Mouse (Mus musculus) kidney, postnatal 0 days (tissue): Measurements from ENCODE around the gene Snx14. TPM values are rescaled to one million over a fixed set of nuclear protein-coding genes. Genes with fewer than 3 reads are reported as not detected.

Experiments
- ATAC-seq: fragments of 200-750 bp; cut with Nextera tagmentation; replicated peaks from 2 replicates; pipeline ENCODE4 v1.8.0; 2017; ENCODE audit warnings: low read depth, moderate number of reproducible peaks, moderate TSS enrichment, moderate library complexity; ENCODE audit not compliant: low FRiP score
- DNase-seq: peaks from one replicate; pipeline ENCODE4 v3.0.0-alpha.2; 2016; ENCODE audit warnings: low spot score
- H3K27ac ChIP-seq: fragments of 300-500 bp; sonication (generic); 2 replicates; pipeline ENCODE4 v1.5.1; 2014; ENCODE audit warnings: mild to moderate bottlenecking
- H3K27me3 ChIP-seq: fragments of 300-500 bp; sonication (generic); 2 replicates; pipeline ENCODE4 v1.6.1; 2014; ENCODE audit warnings: low read length, mixed read lengths; ENCODE audit not compliant: insufficient read depth
- H3K36me3 ChIP-seq: fragments of 300-500 bp; sonication (generic); 2 replicates; pipeline ENCODE4 v1.6.1; 2014; ENCODE audit warnings: low read length, mixed read lengths; ENCODE audit not compliant: insufficient read depth
- H3K4me1 ChIP-seq: fragments of 300-500 bp; sonication (generic); replicated peaks from 2 replicates; pipeline ENCODE4 v1.6.1; 2014; ENCODE audit warnings: antibody characterized with exemption, low read length, mixed read lengths; ENCODE audit not compliant: insufficient read depth
- H3K4me2 ChIP-seq: fragments of 300-500 bp; sonication (generic); 2 replicates; pipeline ENCODE4 v1.6.1; 2014; ENCODE audit warnings: mild to moderate bottlenecking, low read length, moderate library complexity, mixed read lengths
- H3K4me3 ChIP-seq: fragments of 300-500 bp; sonication (generic); replicated peaks from 2 replicates; pipeline ENCODE4 v1.5.1; 2014; ENCODE audit warnings: low read depth, low read length
- H3K9ac ChIP-seq: fragments of 300-500 bp; sonication (generic); 2 replicates; pipeline ENCODE4 v1.6.1; 2014; ENCODE audit warnings: low read depth, low read length
- H3K9me3 ChIP-seq: fragments of 300-500 bp; sonication (generic); replicated peaks from 2 replicates; pipeline ENCODE4 v1.6.1; 2016; ENCODE audit warnings: low read length, inconsistent platforms, mixed read lengths
- CTCF ChIP-seq: IDR thresholded peaks from 2 replicates; pipeline ENCODE4 v1.5.1; 2016; ENCODE audit warnings: antibody characterized with exemption, low read depth, mild to moderate bottlenecking, moderate library complexity
- WGBS: fragments of 180-500 bp; shearing (Covaris S2); extraction: QIAGEN DNeasy Blood & Tissue Kit; methylation state at CpG from one replicate; pipeline ENCODE4 v1.1.7; 2014; 5-methylcytosine and 5-hydroxymethylcytosine counted together
- polyA plus RNA-seq: library from polyadenylated mRNA; unstranded; fragments of >200 nt; fragmentation: Nextera tagmentation; extraction: Ambion mirVana; gene quantifications from 2 replicates; pipeline ENCODE4 v1.2.1, GENCODE M21; 2015

Snx14 gene
- polyA plus RNA-seq, 1 experiment from 2014 or later = 20.9 TPM

GRCm38 (mm10) chr9:88366819-88367218, 71.9 kb downstream of the Snx14 start:
- 88% methylated on average over 4 of the region's 4 CpGs for WGBS
- H3K36me3 ChIP-seq = no peaks in the 10 kb centered on the region
- H3K27me3 ChIP-seq = no peaks in the 10 kb centered on the region
- H3K27ac ChIP-seq = no peak overlapping the region
- ATAC-seq (no peak), DNase-seq (no peak)
- no peaks in the 10 kb centered on the region for H3K9me3 ChIP-seq
- H3K4me1 ChIP-seq = no peaks in the 10 kb centered on the region
- H3K9ac ChIP-seq = no peak overlapping the region
- no peak overlapping the region for H3K4me2 ChIP-seq
- no peak overlapping the region for H3K4me3 ChIP-seq
- no peak for TF ChIP-seq CTCF

GRCm38 (mm10) chr9:88366308-88366707, 72.5 kb downstream of the Snx14 start:
- Histone ChIP-seq H3K4me3 (no peak overlapping the region), H3K9ac (no peak overlapping the region), H3K9me3 (no peaks in the 10 kb centered on the region), H3K4me1 (no peaks in the 10 kb centered on the region), H3K27ac (no peak overlapping the region), H3K27me3 (no peaks in the 10 kb centered on the region), H3K4me2 (no peak overlapping the region), H3K36me3 (no peaks in the 10 kb centered on the region)
- WGBS = 91% methylated on average over 4 of the region's 4 CpGs
- DNase-seq (no peak), ATAC-seq (no peak)
- peak; percentile 35; the same call in 1 of the 2 replicates for TF ChIP-seq CTCF

GRCm38 (mm10) chr9:88363102-88363501, 75.7 kb downstream of the Snx14 start:
- no peak for DNase-seq
- Histone ChIP-seq H3K4me1 (no peaks in the 10 kb centered on the region), H3K27ac (no peak overlapping the region), H3K9me3 (no peaks in the 10 kb centered on the region), H3K36me3 (no peaks in the 10 kb centered on the region), H3K9ac (no peak overlapping the region), H3K4me2 (no peak overlapping the region), H3K27me3 (no peaks in the 10 kb centered on the region), H3K4me3 (no peak overlapping the region)
- 93% methylated on average over 3 of the region's 3 CpGs for WGBS
- ATAC-seq = no peak
- no peak for TF ChIP-seq CTCF

GRCm38 (mm10) chr9:88362055-88362850, 76.5 kb downstream of the Snx14 start:
- ATAC-seq (no peak), DNase-seq (peak; percentile 14)
- no peaks in the 10 kb centered on the region for H3K9me3 ChIP-seq
- H3K4me1 ChIP-seq = no peaks in the 10 kb centered on the region
- peak; percentile 24; the same call in 1 of the 2 replicates for TF ChIP-seq CTCF
- WGBS = 23% methylated on average over 5 of the region's 5 CpGs
- no peaks in the 10 kb centered on the region for H3K27me3 ChIP-seq
- no peaks in the 10 kb centered on the region for H3K36me3 ChIP-seq
- no peak overlapping the region for H3K4me2 ChIP-seq
- no peak overlapping the region for H3K9ac ChIP-seq
- no peak overlapping the region for H3K27ac ChIP-seq
- H3K4me3 ChIP-seq = no peak overlapping the region

GRCm38 (mm10) chr9:88361211-88361909, 77.4 kb downstream of the Snx14 start:
- no peak for TF ChIP-seq CTCF
- Histone ChIP-seq H3K27me3 (no peaks in the 10 kb centered on the region), H3K4me2 (no peak overlapping the region), H3K9me3 (no peaks in the 10 kb centered on the region), H3K36me3 (no peaks in the 10 kb centered on the region), H3K9ac (no peak overlapping the region), H3K4me3 (no peak overlapping the region), H3K4me1 (no peaks in the 10 kb centered on the region), H3K27ac (no peak overlapping the region)
- ATAC-seq (no peak), DNase-seq (no peak)
- 74% methylated on average over 14 of the region's 14 CpGs for WGBS

- Histone ChIP-seq H3K27ac (no peak overlapping the region), H3K4me3 (no peak overlapping the region), H3K27me3 (no peaks in the 10 kb centered on the region), H3K9ac (no peak overlapping the region), H3K4me1 (no peaks in the 10 kb centered on the region), H3K9me3 (no peaks in the 10 kb centered on the region), H3K4me2 (no peak overlapping the region), H3K36me3 (no peaks in the 10 kb centered on the region)
- DNase-seq (no peak), ATAC-seq (no peak)
- 72% methylated on average over 2 of the region's 2 CpGs for WGBS
- no peak for TF ChIP-seq CTCF
Observed at GRCm38 (mm10) chr9:88359140-88359539, 79.6 kb downstream of the Snx14 start.
